Mouse (Mus musculus) heart, embryonic 16.5 days (tissue): ENCODE results near the gene Fam19a1. TPM values are rescaled to one million over a fixed set of nuclear protein-coding genes. Genes with fewer than 3 reads are reported as not detected.

ENCODE experiments used
- ATAC-seq: fragments of 200-750 bp; cut with Nextera tagmentation; replicated peaks from 2 replicates; pipeline ENCODE4 v1.8.0; 2017; ENCODE audit warnings: moderate number of reproducible peaks; ENCODE audit not compliant: insufficient read depth, low FRiP score; ENCODE audit errors: extremely low read depth
- H3K27ac ChIP-seq: fragments of 300-500 bp; sonication (generic); 2 replicates; pipeline ENCODE4 v1.5.1; 2014; ENCODE audit warnings: mild to moderate bottlenecking, low read length, control low read depth, moderate library complexity
- H3K27me3 ChIP-seq: fragments of 300-500 bp; sonication (generic); 2 replicates; pipeline ENCODE4 v1.6.1; 2014; ENCODE audit warnings: low read length, mixed read lengths; ENCODE audit not compliant: control insufficient read depth, insufficient read depth
- H3K36me3 ChIP-seq: fragments of 300-500 bp; sonication (generic); 2 replicates; pipeline ENCODE4 v1.6.1; 2014; ENCODE audit not compliant: control insufficient read depth, insufficient read depth
- H3K4me1 ChIP-seq: fragments of 300-500 bp; sonication (generic); 2 replicates; pipeline ENCODE4 v1.6.1; 2014; ENCODE audit warnings: low read length, mixed read lengths; ENCODE audit not compliant: control insufficient read depth, insufficient read depth
- H3K4me2 ChIP-seq: fragments of 300-500 bp; sonication (generic); 2 replicates; pipeline ENCODE4 v1.6.1; 2014; ENCODE audit warnings: low read depth, mild to moderate bottlenecking, control low read depth, low read length
- H3K4me3 ChIP-seq: fragments of 300-500 bp; sonication (generic); 2 replicates; pipeline ENCODE4 v1.5.1; 2014; ENCODE audit warnings: mild to moderate bottlenecking, control low read depth, low read length
- H3K9ac ChIP-seq: fragments of 300-500 bp; sonication (generic); 2 replicates; pipeline ENCODE4 v1.6.1; 2014; ENCODE audit warnings: low read length, control low read depth
- H3K9me3 ChIP-seq: fragments of 300-500 bp; sonication (generic); replicated peaks from 2 replicates; pipeline ENCODE4 v1.6.1; 2016; ENCODE audit warnings: low read length; ENCODE audit not compliant: control insufficient read depth
- WGBS: fragments of 180-500 bp; shearing (Covaris S2); extraction: QIAGEN DNeasy Blood & Tissue Kit; methylation state at CpG from one replicate; pipeline ENCODE4 v1.1.7; 2014; 5-methylcytosine and 5-hydroxymethylcytosine counted together
- polyA plus RNA-seq: library from polyadenylated mRNA; unstranded; fragments of >200 nt; fragmentation: Nextera tagmentation; extraction: Ambion mirVana; gene quantifications from 2 replicates; pipeline ENCODE4 v1.2.1, GENCODE M21; 2015

The Fam19a1 gene
- polyA plus RNA-seq, 1 experiment from 2014 or later = 0.32 TPM

- Histone ChIP-seq H3K9me3 (no peaks in the 10 kb centered on the region), H3K27me3 (no peaks in the 10 kb centered on the region), H3K4me2 (no peak overlapping the region), H3K9ac (no peak overlapping the region), H3K36me3 (no peaks in the 10 kb centered on the region), H3K4me3 (no peak overlapping the region), H3K27ac (no peak overlapping the region), H3K4me1 (no peaks in the 10 kb centered on the region)
- no peak for ATAC-seq
- WGBS = 63% methylated on average over 5 of the region's 5 CpGs
Measured at GRCm38 (mm10) chr6:96499464-96499863, 386.5 kb downstream of the Fam19a1 start.

GRCm38 (mm10) chr6:96541600-96541999 lies 428.6 kb downstream of the Fam19a1 start:
- no peak overlapping the region for H3K9ac ChIP-seq
- H3K4me2 ChIP-seq = no peak overlapping the region
- H3K36me3 ChIP-seq = no peaks in the 10 kb centered on the region
- no peak for ATAC-seq
- WGBS = 60% methylated on average over 2 of the region's 2 CpGs
- H3K9me3 ChIP-seq = no peaks in the 10 kb centered on the region
- no peak overlapping the region for H3K27ac ChIP-seq
- no peak overlapping the region for H3K4me3 ChIP-seq
- H3K4me1 ChIP-seq = no peaks in the 10 kb centered on the region
- no peaks in the 10 kb centered on the region for H3K27me3 ChIP-seq

GRCm38 (mm10) chr6:96544832-96545231 lies 431.9 kb downstream of the Fam19a1 start:
- no peak overlapping the region for H3K9ac ChIP-seq
- no peaks in the 10 kb centered on the region for H3K27me3 ChIP-seq
- WGBS = 60% methylated on average over 3 of the region's 3 CpGs
- H3K9me3 ChIP-seq = no peaks in the 10 kb centered on the region
- no peak overlapping the region for H3K27ac ChIP-seq
- no peak for ATAC-seq
- no peaks in the 10 kb centered on the region for H3K4me1 ChIP-seq
- no peaks in the 10 kb centered on the region for H3K36me3 ChIP-seq
- H3K4me2 ChIP-seq = no peak overlapping the region
- H3K4me3 ChIP-seq = no peak overlapping the region

GRCm38 (mm10) chr6:96550431-96550830 lies 437.5 kb downstream of the Fam19a1 start:
- H3K4me1 ChIP-seq = no peaks in the 10 kb centered on the region
- no peaks in the 10 kb centered on the region for H3K36me3 ChIP-seq
- H3K4me2 ChIP-seq = no peak overlapping the region
- no peak overlapping the region for H3K4me3 ChIP-seq
- WGBS = 83% methylated on average over 4 of the region's 4 CpGs
- no peak overlapping the region for H3K9ac ChIP-seq
- H3K27me3 ChIP-seq = no peaks in the 10 kb centered on the region
- no peak for ATAC-seq
- H3K27ac ChIP-seq = no peak overlapping the region
- H3K9me3 ChIP-seq = no peaks in the 10 kb centered on the region

- H3K27me3 ChIP-seq = no peaks in the 10 kb centered on the region
- no peak overlapping the region for H3K27ac ChIP-seq
- no peaks in the 10 kb centered on the region for H3K9me3 ChIP-seq
- H3K4me1 ChIP-seq = no peaks in the 10 kb centered on the region
- no peak overlapping the region for H3K4me2 ChIP-seq
- no peak overlapping the region for H3K9ac ChIP-seq
- H3K36me3 ChIP-seq = no peaks in the 10 kb centered on the region
- H3K4me3 ChIP-seq = no peak overlapping the region
- 57% methylated on average over 5 of the region's 5 CpGs for WGBS
- ATAC-seq = no peak
Measured at GRCm38 (mm10) chr6:96578649-96579048, 465.7 kb downstream of the Fam19a1 start.

GRCm38 (mm10) chr6:96580726-96581125 lies 467.8 kb downstream of the Fam19a1 start:
- H3K27me3 ChIP-seq = no peaks in the 10 kb centered on the region
- WGBS = 64% methylated on average over 4 of the region's 4 CpGs
- H3K4me1 ChIP-seq = no peaks in the 10 kb centered on the region
- no peak overlapping the region for H3K27ac ChIP-seq
- no peak overlapping the region for H3K4me3 ChIP-seq
- ATAC-seq = no peak
- H3K9ac ChIP-seq = no peak overlapping the region
- no peak overlapping the region for H3K4me2 ChIP-seq
- no peaks in the 10 kb centered on the region for H3K9me3 ChIP-seq
- H3K36me3 ChIP-seq = no peaks in the 10 kb centered on the region

GRCm38 (mm10) chr6:96581187-96581586 lies 468.2 kb downstream of the Fam19a1 start:
- no peak for ATAC-seq
- H3K36me3 ChIP-seq = no peaks in the 10 kb centered on the region
- no peaks in the 10 kb centered on the region for H3K27me3 ChIP-seq
- H3K9ac ChIP-seq = no peak overlapping the region
- no peak overlapping the region for H3K27ac ChIP-seq
- H3K4me2 ChIP-seq = no peak overlapping the region
- 62% methylated on average over 3 of the region's 3 CpGs for WGBS
- H3K4me3 ChIP-seq = no peak overlapping the region
- no peaks in the 10 kb centered on the region for H3K4me1 ChIP-seq
- H3K9me3 ChIP-seq = no peaks in the 10 kb centered on the region

- WGBS = 82% methylated on average over 4 of the region's 4 CpGs
- no peak overlapping the region for H3K9ac ChIP-seq
- no peaks in the 10 kb centered on the region for H3K36me3 ChIP-seq
- no peaks in the 10 kb centered on the region for H3K27me3 ChIP-seq
- H3K4me1 ChIP-seq = no peaks in the 10 kb centered on the region
- H3K4me3 ChIP-seq = no peak overlapping the region
- H3K9me3 ChIP-seq = no peaks in the 10 kb centered on the region
- H3K27ac ChIP-seq = no peak overlapping the region
- H3K4me2 ChIP-seq = no peak overlapping the region
- ATAC-seq = no peak
Measured at GRCm38 (mm10) chr6:96587427-96587826, 474.5 kb downstream of the Fam19a1 start.

GRCm38 (mm10) chr6:96593031-96593430 lies 480.1 kb downstream of the Fam19a1 start:
- Histone ChIP-seq H3K9ac (no peak overlapping the region), H3K27me3 (no peaks in the 10 kb centered on the region), H3K36me3 (no peaks in the 10 kb centered on the region), H3K4me3 (no peak overlapping the region), H3K27ac (no peak overlapping the region), H3K9me3 (no peaks in the 10 kb centered on the region), H3K4me1 (no peaks in the 10 kb centered on the region), H3K4me2 (no peak overlapping the region)
- no peak for ATAC-seq
- WGBS = 69% methylated on average over 1 of the region's 1 CpGs

GRCm38 (mm10) chr6:96595201-96595600 lies 482.2 kb downstream of the Fam19a1 start:
- H3K4me1 ChIP-seq = no peaks in the 10 kb centered on the region
- H3K27ac ChIP-seq = no peak overlapping the region
- no peak overlapping the region for H3K4me3 ChIP-seq
- no peak overlapping the region for H3K4me2 ChIP-seq
- no peaks in the 10 kb centered on the region for H3K36me3 ChIP-seq
- no peaks in the 10 kb centered on the region for H3K27me3 ChIP-seq
- no peaks in the 10 kb centered on the region for H3K9me3 ChIP-seq
- ATAC-seq = no peak
- 84% methylated on average over 10 of the region's 10 CpGs for WGBS
- no peak overlapping the region for H3K9ac ChIP-seq
